Mouse (Mus musculus): Measurements from ENCODE around the gene Gif. TPM values are rescaled to one million over a fixed set of nuclear protein-coding genes. Genes with fewer than 3 reads are reported as not detected.

Gene Gif
- total RNA-seq (2021) (not detected), polyA plus RNA-seq (2012; rRNA removed) (not detected in 2 replicates)
- long read RNA-seq: 0 reads

- DNase-seq: no peak
These were observed at the start of gene Gif for GRCm38 (mm10) chr19:11747298-11747697. TSS of gene Gif (plus strand) at chr19:11747554.

GRCm38 (mm10) chr19:11698342-11698741 lies 49.0 kb upstream of the Gif start:
- no peak for DNase-seq

- DNase-seq: peak; percentile 62
These were observed 34.9 kb upstream of the Gif start for GRCm38 (mm10) chr19:11712451-11712850.

GRCm38 (mm10) chr19:11720071-11720470 lies 27.3 kb upstream of the Gif start:
- DNase-seq: no peak

GRCm38 (mm10) chr19:11723870-11724269 lies 23.5 kb upstream of the Gif start:
- DNase-seq: no peak

GRCm38 (mm10) chr19:11724275-11724674 lies 23.1 kb upstream of the Gif start:
- no peak for DNase-seq

GRCm38 (mm10) chr19:11725915-11726314 lies 21.4 kb upstream of the Gif start:
- DNase-seq: no peak

- no peak for DNase-seq
These were observed 20.1 kb upstream of the Gif start for GRCm38 (mm10) chr19:11727304-11727703.

GRCm38 (mm10) chr19:11730278-11730677 lies 17.1 kb upstream of the Gif start:
- no peak for DNase-seq

- no peak for DNase-seq
These were observed 10.9 kb upstream of the Gif start for GRCm38 (mm10) chr19:11736455-11736854.

- no peak for DNase-seq
These were observed 1.7 kb upstream of the Gif start for GRCm38 (mm10) chr19:11745680-11746079.

- DNase-seq: no peak
These were observed 17.7 kb downstream of the Gif start for GRCm38 (mm10) chr19:11765059-11765458.

GRCm38 (mm10) chr19:11766413-11766812 lies 19.1 kb downstream of the Gif start:
- no peak for DNase-seq

- DNase-seq: peak; percentile 19
These were observed 20.8 kb downstream of the Gif start for GRCm38 (mm10) chr19:11768163-11768562.

- no peak for DNase-seq
These were observed 22.0 kb downstream of the Gif start for GRCm38 (mm10) chr19:11769257-11769920.

GRCm38 (mm10) chr19:11770205-11770892 lies 23.0 kb downstream of the Gif start, which contains the start of gene Mrpl16:
TSS of gene Mrpl16 (plus strand) at chr19:11770391.
- peak; percentile 88 for DNase-seq

- peak; percentile 38 for DNase-seq
These were observed 30.0 kb downstream of the Gif start for GRCm38 (mm10) chr19:11777191-11777865.

GRCm38 (mm10) chr19:11785409-11786154 lies 38.2 kb downstream of the Gif start:
- DNase-seq: no peak

- no peak for DNase-seq
These were observed 40.5 kb downstream of the Gif start for GRCm38 (mm10) chr19:11787826-11788225.

- DNase-seq: no peak
These were observed 41.5 kb downstream of the Gif start for GRCm38 (mm10) chr19:11788876-11789275.

GRCm38 (mm10) chr19:11791825-11792224 lies 44.5 kb downstream of the Gif start:
- DNase-seq: no peak

- no peak for DNase-seq
These were observed 46.5 kb downstream of the Gif start for GRCm38 (mm10) chr19:11793741-11794359.
